Mouse (Mus musculus) erythroblast, embryonic 14.5 days (primary cell): ENCODE measurements at regions not wholly inside any gene's neighbourhood (a gene's known extent, or its start where the extent isn't known, plus 50 kb on each side); places are given as distances from the start of the nearest gene placed in this dataset.

Source experiments
- GATA1 ChIP-seq: IDR thresholded peaks from 2 replicates; pipeline ENCODE4 v1.6.1; 2012; ENCODE audit warnings: low read length, inconsistent platforms, mixed read lengths
- TAL1 ChIP-seq: IDR thresholded peaks from 3 replicates; pipeline ENCODE4 v1.6.1; 2012; ENCODE audit warnings: low read length, inconsistent platforms, mixed read lengths

DNA sequence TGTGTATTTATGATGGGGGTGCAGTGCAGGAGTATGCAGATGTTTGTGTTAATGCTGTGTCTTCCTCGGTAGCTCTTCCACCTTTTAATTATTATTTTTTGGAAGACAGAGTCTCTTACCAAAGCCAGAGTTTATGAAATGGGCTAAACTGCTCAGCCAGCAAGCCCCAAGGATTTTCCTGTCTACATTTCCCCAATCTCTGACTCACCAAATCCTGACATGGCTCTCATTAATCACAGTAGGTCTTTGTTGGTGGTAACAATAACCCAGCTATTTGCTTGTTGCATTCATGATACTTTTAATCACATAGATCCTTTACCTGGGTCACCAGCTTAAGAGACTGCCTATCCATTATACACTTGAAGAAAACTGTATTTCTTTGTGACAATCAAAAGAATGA is 427.8 kb upstream of the Rgma start:
- no peak for TF ChIP-seq GATA1
- TF ChIP-seq TAL1 = no peak
